Mouse (Mus musculus): ENCODE measurements at regions not wholly inside any gene's neighbourhood (a gene's known extent, or its start where the extent isn't known, plus 50 kb on each side); places are given as distances from the start of the nearest gene placed in this dataset.

- no peak for DNase-seq (ENCODE audit: low spot score)
- H3K4me1 ChIP-seq (replicated peaks; ENCODE audit: insufficient read depth, low read length) = no peaks in the 10 kb centered on the region
- no peak overlapping the region for H3K4me2 ChIP-seq (ENCODE audit: low read length)
- no peak overlapping the region for H3K4me3 ChIP-seq (replicated peaks; ENCODE audit: low read depth, low read length)
- H3K27ac ChIP-seq = no peak overlapping the region
- no peak overlapping the region for H3K9ac ChIP-seq (ENCODE audit: low read depth, low read length)
- 56% methylated on average over 6 of the region's 6 CpGs for WGBS
- no peak for TF ChIP-seq CTCF (IDR thresholded peaks at IDR 0.05; ENCODE audit: low read depth)
- H3K9me3 ChIP-seq (replicated peaks; ENCODE audit: low read length) = no peaks in the 10 kb centered on the region
- H3K36me3 ChIP-seq (ENCODE audit: insufficient read depth, low read length) = no peaks in the 10 kb centered on the region
- no peak for ATAC-seq (replicated peaks; ENCODE audit: low FRiP score, low read depth)
- no peaks in the 10 kb centered on the region for H3K27me3 ChIP-seq (ENCODE audit: insufficient read depth, low read length)
These were observed 148.5 kb downstream of the Clic5 start for GRCm38 (mm10) chr17:44336842-44337241.

- no peak for DNase-seq (ENCODE audit: low spot score)
- WGBS = 89% methylated on average over 5 of the region's 5 CpGs
- H3K27me3 ChIP-seq (ENCODE audit: insufficient read depth, low read length) = no peaks in the 10 kb centered on the region
- no peaks in the 10 kb centered on the region for H3K36me3 ChIP-seq (ENCODE audit: insufficient read depth, low read length)
- H3K4me2 ChIP-seq (ENCODE audit: low read length) = no peak overlapping the region
- H3K4me3 ChIP-seq (replicated peaks; ENCODE audit: low read depth, low read length) = no peak overlapping the region
- no peaks in the 10 kb centered on the region for H3K4me1 ChIP-seq (replicated peaks; ENCODE audit: insufficient read depth, low read length)
- H3K9me3 ChIP-seq (replicated peaks; ENCODE audit: low read length) = no peaks in the 10 kb centered on the region
- ATAC-seq (replicated peaks; ENCODE audit: low FRiP score, low read depth) = no peak
- H3K27ac ChIP-seq = no peak overlapping the region
- no peak overlapping the region for H3K9ac ChIP-seq (ENCODE audit: low read depth, low read length)
- no peak for TF ChIP-seq CTCF (IDR thresholded peaks at IDR 0.05; ENCODE audit: low read depth)
These were observed 148.9 kb downstream of the Clic5 start for GRCm38 (mm10) chr17:44337253-44337652.

- Histone ChIP-seq H3K4me3 (replicated peaks; ENCODE audit: low read depth, low read length) (no peak overlapping the region), H3K4me2 (ENCODE audit: low read length) (no peak overlapping the region), H3K36me3 (ENCODE audit: insufficient read depth, low read length) (no peaks in the 10 kb centered on the region), H3K27ac (no peak overlapping the region), H3K9me3 (replicated peaks; ENCODE audit: low read length) (no peaks in the 10 kb centered on the region), H3K9ac (ENCODE audit: low read depth, low read length) (no peak overlapping the region), H3K27me3 (ENCODE audit: insufficient read depth, low read length) (no peaks in the 10 kb centered on the region), H3K4me1 (replicated peaks; ENCODE audit: insufficient read depth, low read length) (no peaks in the 10 kb centered on the region)
- WGBS = 95% methylated on average over 2 of the region's 2 CpGs
- DNase-seq (ENCODE audit: low spot score) (no peak), ATAC-seq (replicated peaks; ENCODE audit: low FRiP score, low read depth) (no peak)
- no peak for TF ChIP-seq CTCF (IDR thresholded peaks at IDR 0.05; ENCODE audit: low read depth)
These were observed 156.2 kb downstream of the Clic5 start for GRCm38 (mm10) chr17:44344542-44344941.

DNA sequence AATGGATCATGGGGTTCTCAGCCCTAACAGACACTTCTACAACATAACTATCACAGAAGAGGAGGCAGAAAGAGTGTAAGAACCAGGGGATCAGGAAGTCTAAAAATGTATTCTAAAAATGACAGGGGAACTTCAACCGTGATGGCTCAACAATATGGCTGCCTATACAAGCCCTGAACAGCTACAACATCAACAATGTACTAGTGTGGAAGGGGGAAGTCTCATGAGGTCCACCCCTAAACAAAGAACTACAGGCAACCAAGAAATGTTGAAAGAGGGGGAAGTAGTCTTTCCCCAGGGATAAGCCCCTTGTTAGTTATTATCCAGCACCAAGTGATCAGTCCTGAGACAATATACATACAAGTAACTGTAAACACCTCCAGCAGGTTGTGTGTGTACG is 157.0 kb downstream of the Clic5 start:
- Histone ChIP-seq H3K4me3 (replicated peaks; ENCODE audit: low read depth, low read length) (no peak overlapping the region), H3K27me3 (ENCODE audit: insufficient read depth, low read length) (no peaks in the 10 kb centered on the region), H3K9ac (ENCODE audit: low read depth, low read length) (no peak overlapping the region), H3K4me2 (ENCODE audit: low read length) (no peak overlapping the region), H3K36me3 (ENCODE audit: insufficient read depth, low read length) (no peaks in the 10 kb centered on the region), H3K27ac (no peak overlapping the region), H3K4me1 (replicated peaks; ENCODE audit: insufficient read depth, low read length) (no peaks in the 10 kb centered on the region), H3K9me3 (replicated peaks; ENCODE audit: low read length) (no peaks in the 10 kb centered on the region)
- 91% methylated on average over 2 of the region's 2 CpGs for WGBS
- TF ChIP-seq CTCF (IDR thresholded peaks at IDR 0.05; ENCODE audit: low read depth) = no peak
- ATAC-seq (replicated peaks; ENCODE audit: low FRiP score, low read depth) (no peak), DNase-seq (ENCODE audit: low spot score) (no peak)

DNA sequence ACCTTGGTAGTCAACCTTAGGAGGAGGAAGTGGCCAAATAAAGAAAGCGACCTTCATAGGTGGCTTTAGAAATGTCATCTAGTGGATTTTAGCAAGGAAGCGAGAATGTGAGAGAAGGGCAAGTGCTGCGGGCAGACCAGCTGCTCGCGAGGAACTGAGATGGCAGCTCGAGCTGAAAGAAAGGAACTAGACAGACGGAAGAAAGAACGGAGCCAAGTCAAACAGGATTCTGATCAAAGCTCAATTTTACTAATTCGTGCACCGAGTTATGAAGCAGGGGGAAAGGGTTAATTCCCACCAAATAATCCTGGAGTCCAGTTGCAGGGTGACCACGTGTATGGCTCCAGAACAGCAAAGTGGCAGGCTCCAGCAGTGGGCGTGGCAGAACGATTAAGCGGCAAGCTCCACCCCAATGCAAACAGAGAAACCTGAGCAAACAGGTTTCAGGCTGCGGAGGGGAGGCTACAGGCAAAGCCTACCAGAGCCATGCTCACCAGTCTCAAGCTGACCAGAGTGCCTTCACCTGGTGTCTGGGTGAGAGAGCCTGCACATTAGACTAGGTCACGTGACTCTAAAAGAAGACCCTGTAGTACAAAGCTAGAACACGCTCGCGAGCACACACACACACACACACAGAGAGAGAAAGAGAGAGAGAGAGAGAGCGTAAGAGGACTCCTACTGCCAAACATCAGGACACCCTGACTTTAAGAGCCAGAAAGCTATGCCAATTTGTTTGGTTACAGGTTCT is 162.0 kb downstream of the Clic5 start:
- no peak overlapping the region for H3K27ac ChIP-seq
- DNase-seq (ENCODE audit: low spot score) (peak; percentile 59), ATAC-seq (replicated peaks; ENCODE audit: low FRiP score, low read depth) (peak; percentile 90)
- H3K9me3 ChIP-seq (replicated peaks; ENCODE audit: low read length) = no peaks in the 10 kb centered on the region
- 30% methylated on average over 20 of the region's 20 CpGs for WGBS
- H3K9ac ChIP-seq (ENCODE audit: low read depth, low read length) = no peak overlapping the region
- H3K4me2 ChIP-seq (ENCODE audit: low read length) = peak overlapping the region; percentile 31
- TF ChIP-seq CTCF (IDR thresholded peaks at IDR 0.05; ENCODE audit: low read depth) = no peak
- H3K27me3 ChIP-seq (ENCODE audit: insufficient read depth, low read length) = no peaks in the 10 kb centered on the region
- no peak overlapping the region for H3K4me3 ChIP-seq (replicated peaks; ENCODE audit: low read depth, low read length)
- H3K4me1 ChIP-seq (replicated peaks; ENCODE audit: insufficient read depth, low read length) = 0 out of 2 replicates have a peak, but pooled peaks cover 5% of the 10 kb centered on the region
- no peaks in the 10 kb centered on the region for H3K36me3 ChIP-seq (ENCODE audit: insufficient read depth, low read length)

- no peak overlapping the region for H3K4me2 ChIP-seq (ENCODE audit: low read length)
- H3K4me1 ChIP-seq (replicated peaks; ENCODE audit: insufficient read depth, low read length) = 0 out of 2 replicates have a peak, but pooled peaks cover 5% of the 10 kb centered on the region
- no peak for DNase-seq (ENCODE audit: low spot score)
- H3K9ac ChIP-seq (ENCODE audit: low read depth, low read length) = no peak overlapping the region
- ATAC-seq (replicated peaks; ENCODE audit: low FRiP score, low read depth) = no peak
- no peaks in the 10 kb centered on the region for H3K9me3 ChIP-seq (replicated peaks; ENCODE audit: low read length)
- TF ChIP-seq CTCF (IDR thresholded peaks at IDR 0.05; ENCODE audit: low read depth) = no peak
- no peak overlapping the region for H3K4me3 ChIP-seq (replicated peaks; ENCODE audit: low read depth, low read length)
- no peaks in the 10 kb centered on the region for H3K36me3 ChIP-seq (ENCODE audit: insufficient read depth, low read length)
- WGBS = 74% methylated on average over 4 of the region's 4 CpGs
- no peak overlapping the region for H3K27ac ChIP-seq
- H3K27me3 ChIP-seq (ENCODE audit: insufficient read depth, low read length) = no peaks in the 10 kb centered on the region
These were observed 162.5 kb downstream of the Clic5 start for GRCm38 (mm10) chr17:44350949-44351244.
